Mouse (Mus musculus) lung, embryonic 15.5 days (tissue): ENCODE data around the gene Ing4. TPM values are rescaled to one million over a fixed set of nuclear protein-coding genes. Genes with fewer than 3 reads are reported as not detected.

Experiments used
- ATAC-seq: fragments of 200-750 bp; cut with Nextera tagmentation; 2 replicates; pipeline ENCODE4 v1.8.0; 2017; ENCODE audit warnings: moderate number of reproducible peaks, borderline replicate concordance; ENCODE audit not compliant: low FRiP score, low TSS enrichment; ENCODE audit errors: extremely low read depth
- H3K27ac ChIP-seq: fragments of 300-500 bp; sonication (generic); 2 replicates; pipeline ENCODE4 v1.5.1; 2015; ENCODE audit warnings: moderate library complexity, mild to moderate bottlenecking, inconsistent platforms
- H3K27me3 ChIP-seq: fragments of 300-500 bp; sonication (generic); 2 replicates; pipeline ENCODE4 v1.6.1; 2015; ENCODE audit warnings: inconsistent platforms
- H3K36me3 ChIP-seq: fragments of 300-500 bp; sonication (generic); 2 replicates; pipeline ENCODE4 v1.6.1; 2015; ENCODE audit warnings: inconsistent platforms
- H3K4me1 ChIP-seq: fragments of 300-500 bp; sonication (generic); 2 replicates; pipeline ENCODE4 v1.6.1; 2015; ENCODE audit warnings: inconsistent platforms
- H3K4me2 ChIP-seq: fragments of 300-500 bp; sonication (generic); 2 replicates; pipeline ENCODE4 v1.6.1; 2015; ENCODE audit warnings: inconsistent platforms, mild to moderate bottlenecking, moderate library complexity
- H3K4me3 ChIP-seq: fragments of 300-500 bp; sonication (generic); 2 replicates; pipeline ENCODE4 v1.5.1; 2015; ENCODE audit warnings: mild to moderate bottlenecking, inconsistent platforms
- H3K9ac ChIP-seq: fragments of 300-500 bp; sonication (generic); 2 replicates; pipeline ENCODE4 v1.6.1; 2015; ENCODE audit warnings: inconsistent platforms
- H3K9me3 ChIP-seq: fragments of 300-500 bp; sonication (generic); 2 replicates; pipeline ENCODE4 v1.6.1; 2016; ENCODE audit warnings: inconsistent platforms
- WGBS: fragments of 180-500 bp; shearing (Covaris S2); methylation state at CpG from one replicate; pipeline ENCODE4 v1.1.7; 2015; 5-methylcytosine and 5-hydroxymethylcytosine counted together
- microRNA-seq: library from miRNA; unstranded; fragments of <30 nt; microRNA quantifications from one replicate; pipeline ENCODE4, GENCODE M21; 2016
- polyA plus RNA-seq: library from polyadenylated mRNA; unstranded; fragments of >200 nt; fragmentation: Nextera tagmentation; extraction: Ambion mirVana; gene quantifications from 2 replicates; pipeline ENCODE4 v1.2.1, GENCODE M21; 2015

Ing4 gene
- polyA plus RNA-seq, 1 experiment from 2014 or later: 149 TPM

GRCm38 (mm10) chr6:125096279-125096596, 56.7 kb downstream of the Ing4 start:
- ATAC-seq: peak; percentile 32
- WGBS: 0% methylated on average over 5 of the region's 32 CpGs
- peak overlapping the region; percentile 94 for H3K27ac ChIP-seq

GRCm38 (mm10) chr6:125096597-125097345, 57.2 kb downstream of the Ing4 start:
- peaks cover 38% of the 10 kb centered on the region for H3K36me3 ChIP-seq
- H3K9ac ChIP-seq: peak overlapping the region; percentile 92
- peaks cover 42% of the 10 kb centered on the region for H3K4me1 ChIP-seq
- H3K4me2 ChIP-seq: peak overlapping the region; percentile 93
- under 1% methylated on average over 38 of the region's 44 CpGs for WGBS
- H3K9me3 ChIP-seq: no peaks in the 10 kb centered on the region
- no peaks in the 10 kb centered on the region for H3K27me3 ChIP-seq
- peak; percentile 52 for ATAC-seq
- H3K4me3 ChIP-seq: peak overlapping the region; percentile 96
- H3K27ac ChIP-seq: peak overlapping the region; percentile 94

More at GRCm38 (mm10) chr6:125096279-125096596, 56.7 kb downstream of the Ing4 start:
- Histone ChIP-seq H3K9ac (peak overlapping the region; percentile 92), H3K4me3 (peak overlapping the region; percentile 96), H3K36me3 (peaks cover 32% of the 10 kb centered on the region), H3K4me2 (peak overlapping the region; percentile 93), H3K27me3 (no peaks in the 10 kb centered on the region), H3K4me1 (peaks cover 43% of the 10 kb centered on the region), H3K9me3 (no peaks in the 10 kb centered on the region)

- peak overlapping the region; percentile 93 for H3K4me2 ChIP-seq
- peaks cover 43% of the 10 kb centered on the region for H3K36me3 ChIP-seq
- H3K4me3 ChIP-seq: peak overlapping the region; percentile 96
- H3K4me1 ChIP-seq: peaks cover 42% of the 10 kb centered on the region
- ATAC-seq: peak; percentile 2; the same call in 1 of the 2 replicates
- H3K27ac ChIP-seq: peak overlapping the region; percentile 94
- peak overlapping the region; percentile 92 for H3K9ac ChIP-seq
- no peaks in the 10 kb centered on the region for H3K27me3 ChIP-seq
- no peaks in the 10 kb centered on the region for H3K9me3 ChIP-seq
- under 1% methylated on average over 12 of the region's 12 CpGs for WGBS
Measured at GRCm38 (mm10) chr6:125097346-125097689, 57.8 kb downstream of the Ing4 start.

- H3K4me1 ChIP-seq: peaks cover 42% of the 10 kb centered on the region
- H3K27me3 ChIP-seq: no peaks in the 10 kb centered on the region
- no peaks in the 10 kb centered on the region for H3K9me3 ChIP-seq
- ATAC-seq: no peak
- H3K4me3 ChIP-seq: peak overlapping the region; percentile 96
- H3K9ac ChIP-seq: peak overlapping the region; percentile 92
- peak overlapping the region; percentile 93 for H3K4me2 ChIP-seq
- H3K36me3 ChIP-seq: peaks cover 49% of the 10 kb centered on the region
- peak overlapping the region; percentile 94; the same call in 1 of the 2 replicates for H3K27ac ChIP-seq
- WGBS: 38% methylated on average over 8 of the region's 8 CpGs
Measured at GRCm38 (mm10) chr6:125097951-125098350, 58.4 kb downstream of the Ing4 start.

GRCm38 (mm10) chr6:125098513-125098912, 59.0 kb downstream of the Ing4 start:
- no peak for ATAC-seq
- Histone ChIP-seq H3K9me3 (no peaks in the 10 kb centered on the region), H3K27ac (no peak overlapping the region), H3K4me1 (peaks cover 42% of the 10 kb centered on the region), H3K4me2 (peak overlapping the region; percentile 93), H3K27me3 (no peaks in the 10 kb centered on the region), H3K36me3 (peaks cover 53% of the 10 kb centered on the region), H3K4me3 (peak overlapping the region; percentile 96), H3K9ac (peak overlapping the region; percentile 92)
- WGBS: 45% methylated on average over 3 of the region's 3 CpGs

Small RNAs within 50 kb of the gene (microRNA-seq; reads per million reads assigned to microRNA genes)
- not detected for gene Mir7045

Other genes with a start within 250 kb of the Ing4 start
- gene Spsb2, start 231.1 kb upstream of the Ing4 start, polyA plus RNA-seq: 11.6 and 12.7 TPM in 2 replicates
- gene Tpi1, start 225.5 kb upstream of the Ing4 start, polyA plus RNA-seq: 712 and 746 TPM in 2 replicates
- gene Usp5, start 210.3 kb upstream of the Ing4 start, polyA plus RNA-seq: 149 and 152 TPM in 2 replicates
- gene Cdca3, start 210.2 kb upstream of the Ing4 start, polyA plus RNA-seq: 188 and 197 TPM in 2 replicates
- 0.38 and 1.1 TPM in 2 replicates for gene Gnb3, start 199.5 kb upstream of the Ing4 start, polyA plus RNA-seq
- 23.9 and 26.9 TPM in 2 replicates for gene P3h3, start 182.0 kb upstream of the Ing4 start, polyA plus RNA-seq
- 0.54 and 0.59 TPM in 2 replicates for gene Gpr162, start 175.8 kb upstream of the Ing4 start, polyA plus RNA-seq
- 0.08 and 0.26 TPM in 2 replicates for gene Cd4, start 151.5 kb upstream of the Ing4 start, polyA plus RNA-seq
- 2.3 TPM in 2 replicates for gene Lag3, start 128.1 kb upstream of the Ing4 start, polyA plus RNA-seq
- gene Ptms, start 119.7 kb upstream of the Ing4 start, polyA plus RNA-seq: 454 and 458 TPM in 2 replicates
- 378 and 389 TPM in 2 replicates for gene Mlf2, start 108.4 kb upstream of the Ing4 start, polyA plus RNA-seq
- 142 and 151 TPM in 2 replicates for gene Cops7a, start 74.2 kb upstream of the Ing4 start, polyA plus RNA-seq
- gene Pianp, start 43.1 kb upstream of the Ing4 start, polyA plus RNA-seq: 0.74 and 0.96 TPM in 2 replicates
- gene Zfp384, start 30.6 kb upstream of the Ing4 start, polyA plus RNA-seq: 21.3 and 24.4 TPM in 2 replicates
- 10.8 and 12.9 TPM in 2 replicates for gene Acrbp, start 9.9 kb downstream of the Ing4 start, polyA plus RNA-seq
- 0.38 and 0.69 TPM in 2 replicates for gene Lpar5, start 28.2 kb downstream of the Ing4 start, polyA plus RNA-seq
- 68.5 and 69.3 TPM in 2 replicates for gene Chd4, start 56.2 kb downstream of the Ing4 start, polyA plus RNA-seq
- gene Nop2, start 92.1 kb downstream of the Ing4 start, polyA plus RNA-seq: 56.5 and 58.8 TPM in 2 replicates
- 5.7 and 6.8 TPM in 2 replicates for gene Iffo1, start 105.5 kb downstream of the Ing4 start, polyA plus RNA-seq
- gene Gapdh, start 126.7 kb downstream of the Ing4 start, polyA plus RNA-seq: 1,765 and 1,844 TPM in 2 replicates
- gene Ncapd2, start 151.9 kb downstream of the Ing4 start, polyA plus RNA-seq: 136 and 139 TPM in 2 replicates
- 208 and 224 TPM in 2 replicates for gene Mrpl51, start 152.0 kb downstream of the Ing4 start, polyA plus RNA-seq
- 4.2 and 5.4 TPM in 2 replicates for gene Vamp1, start 175.8 kb downstream of the Ing4 start, polyA plus RNA-seq
- 7.0 and 10.9 TPM in 2 replicates for gene Tapbpl, start 192.1 kb downstream of the Ing4 start, polyA plus RNA-seq
- 2.6 and 4.5 TPM in 2 replicates for gene Cd27, start 197.2 kb downstream of the Ing4 start, polyA plus RNA-seq
- gene Tuba3a, start 246.3 kb downstream of the Ing4 start, polyA plus RNA-seq: 0.22 and 0.31 TPM in 2 replicates